Mouse (Mus musculus): ENCODE results near the gene Hbs1l. TPM values are rescaled to one million over a fixed set of nuclear protein-coding genes. Genes with fewer than 3 reads are reported as not detected.

Hbs1l gene
- polyA plus RNA-seq, 1 experiment from 2014 or later = 92.5 TPM

DNA sequence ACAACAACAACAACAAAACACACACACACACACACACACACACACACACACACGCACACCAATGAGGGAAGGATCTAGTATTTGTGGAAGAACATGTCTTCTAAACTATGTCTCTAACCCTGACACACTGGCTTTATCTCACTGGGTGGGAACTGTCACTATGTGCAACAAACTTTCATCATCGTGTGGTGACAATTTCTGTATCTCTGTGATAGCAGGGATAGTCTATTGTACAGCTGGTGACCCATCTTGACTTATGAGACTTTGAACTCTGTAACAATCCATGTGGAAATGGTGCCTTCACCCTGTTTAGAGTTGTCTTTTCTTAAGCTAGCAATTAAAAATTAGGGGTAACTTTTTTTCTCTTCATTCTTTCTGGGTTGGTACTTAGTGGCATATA is 36.1 kb upstream of the Hbs1l start:
- DNase-seq (no peak), ATAC-seq (ENCODE audit: insufficient read depth) (no peak)
- H3K27me3 ChIP-seq (ENCODE audit: insufficient read depth, low read length) = no peaks in the 10 kb centered on the region
- 49% methylated on average over 2 of the region's 2 CpGs for WGBS
- no peak overlapping the region for H3K9ac ChIP-seq
- H3K27ac ChIP-seq (ENCODE audit: low read depth) = no peak overlapping the region
- H3K4me3 ChIP-seq (ENCODE audit: low read depth, low read length) = no peak overlapping the region
- no peak overlapping the region for H3K4me2 ChIP-seq
- H3K36me3 ChIP-seq (ENCODE audit: insufficient read depth) = no peaks in the 10 kb centered on the region
- no peak for TF ChIP-seq CTCF (IDR thresholded peaks at IDR 0.05; ENCODE audit: low read depth)
- H3K9me3 ChIP-seq (ENCODE audit: low read depth, low read length) = no peaks in the 10 kb centered on the region
- H3K4me1 ChIP-seq (ENCODE audit: insufficient read depth) = no peaks in the 10 kb centered on the region

DNA sequence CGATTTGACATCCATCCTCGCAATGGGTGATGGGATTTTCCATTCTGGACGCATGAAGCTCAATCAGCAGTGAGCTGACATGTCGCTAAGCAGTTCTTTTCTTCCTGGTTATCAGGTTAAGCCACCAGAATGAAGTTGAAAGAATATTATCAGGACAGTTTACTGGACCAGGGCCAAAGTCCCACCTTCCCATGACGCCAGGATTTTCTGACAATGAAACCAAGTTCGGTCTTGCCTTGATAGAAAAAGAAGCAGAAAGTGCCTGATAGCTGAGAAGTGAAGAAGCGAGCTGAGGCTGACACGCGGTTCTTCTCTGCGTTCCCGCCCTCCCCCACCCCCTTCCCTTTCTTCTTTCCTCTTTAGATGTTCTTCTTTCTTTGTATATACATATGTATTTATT is 30.6 kb upstream of the Hbs1l start:
- no peaks in the 10 kb centered on the region for H3K4me1 ChIP-seq (ENCODE audit: insufficient read depth)
- no peak overlapping the region for H3K4me2 ChIP-seq
- DNase-seq (peak; percentile 3), ATAC-seq (ENCODE audit: insufficient read depth) (no peak)
- 43% methylated on average over 11 of the region's 11 CpGs for WGBS
- no peak overlapping the region for H3K4me3 ChIP-seq (ENCODE audit: low read depth, low read length)
- TF ChIP-seq CTCF (IDR thresholded peaks at IDR 0.05; ENCODE audit: low read depth) = no peak
- H3K36me3 ChIP-seq (ENCODE audit: insufficient read depth) = no peaks in the 10 kb centered on the region
- no peaks in the 10 kb centered on the region for H3K27me3 ChIP-seq (ENCODE audit: insufficient read depth, low read length)
- no peaks in the 10 kb centered on the region for H3K9me3 ChIP-seq (ENCODE audit: low read depth, low read length)
- H3K27ac ChIP-seq (ENCODE audit: low read depth) = no peak overlapping the region
- no peak overlapping the region for H3K9ac ChIP-seq

DNA sequence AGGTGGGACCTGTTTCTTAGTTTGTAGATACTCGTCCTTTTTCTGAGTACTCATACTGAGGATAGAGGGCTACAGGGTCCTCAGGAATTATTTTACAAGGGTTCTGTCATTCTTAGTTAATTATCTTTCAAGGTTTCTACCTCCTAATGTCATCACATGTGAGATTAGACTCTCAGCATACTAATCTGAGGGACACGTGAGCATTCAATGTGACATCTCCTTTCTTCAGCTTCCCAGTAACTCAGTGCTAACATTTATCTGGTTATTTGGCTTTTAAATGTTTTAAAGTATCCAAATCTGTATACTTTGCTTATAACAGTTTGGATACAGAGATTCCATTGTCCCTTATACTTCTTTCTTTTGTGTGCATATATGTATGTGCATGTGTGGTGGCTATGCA is 28.3 kb upstream of the Hbs1l start:
- no peak overlapping the region for H3K27ac ChIP-seq (ENCODE audit: low read depth)
- no peaks in the 10 kb centered on the region for H3K27me3 ChIP-seq (ENCODE audit: insufficient read depth, low read length)
- 73% methylated on average over 2 of the region's 2 CpGs for WGBS
- H3K4me1 ChIP-seq (ENCODE audit: insufficient read depth) = no peaks in the 10 kb centered on the region
- no peaks in the 10 kb centered on the region for H3K9me3 ChIP-seq (ENCODE audit: low read depth, low read length)
- H3K9ac ChIP-seq = no peak overlapping the region
- ATAC-seq (ENCODE audit: insufficient read depth) (no peak), DNase-seq (no peak)
- no peak for TF ChIP-seq CTCF (IDR thresholded peaks at IDR 0.05; ENCODE audit: low read depth)
- no peak overlapping the region for H3K4me2 ChIP-seq
- no peaks in the 10 kb centered on the region for H3K36me3 ChIP-seq (ENCODE audit: insufficient read depth)
- H3K4me3 ChIP-seq (ENCODE audit: low read depth, low read length) = no peak overlapping the region

DNA sequence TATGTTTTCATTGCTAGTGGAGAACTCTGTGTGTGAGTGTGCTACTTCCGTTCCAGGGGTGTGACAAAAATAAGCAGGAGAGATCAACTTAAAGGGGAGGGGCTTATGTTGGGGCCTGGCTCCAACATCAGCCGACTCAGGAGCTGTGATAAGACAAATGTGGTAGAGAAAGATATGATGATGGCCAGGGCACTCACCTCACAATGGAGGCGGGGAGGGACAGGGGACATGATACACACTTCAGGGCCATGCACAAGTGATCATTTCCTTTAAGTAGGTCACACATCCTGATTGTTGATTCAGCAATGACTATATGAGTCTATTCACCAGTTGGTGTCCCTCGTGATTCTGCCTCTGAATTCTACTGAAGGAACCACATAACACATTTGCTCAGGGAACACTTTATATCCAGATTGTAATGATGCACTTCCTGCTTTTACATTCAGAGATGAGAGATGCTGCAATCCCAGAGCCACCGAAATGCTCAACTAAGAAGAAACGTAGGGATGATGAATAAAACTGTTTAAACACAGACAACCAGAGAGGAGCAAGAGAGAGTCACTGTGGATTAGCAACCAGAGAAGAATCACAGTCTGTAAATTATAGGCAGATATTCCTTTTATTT is 26.9 kb upstream of the Hbs1l start:
- no peak overlapping the region for H3K27ac ChIP-seq (ENCODE audit: low read depth)
- no peaks in the 10 kb centered on the region for H3K36me3 ChIP-seq (ENCODE audit: insufficient read depth)
- H3K4me1 ChIP-seq (ENCODE audit: insufficient read depth) = no peaks in the 10 kb centered on the region
- TF ChIP-seq CTCF (IDR thresholded peaks at IDR 0.05; ENCODE audit: low read depth) = no peak
- no peaks in the 10 kb centered on the region for H3K27me3 ChIP-seq (ENCODE audit: insufficient read depth, low read length)
- no peak overlapping the region for H3K4me2 ChIP-seq
- no peaks in the 10 kb centered on the region for H3K9me3 ChIP-seq (ENCODE audit: low read depth, low read length)
- DNase-seq (no peak), ATAC-seq (ENCODE audit: insufficient read depth) (peak; percentile 38; the same call in 1 of the 2 replicates)
- WGBS = 56% methylated on average over 6 of the region's 6 CpGs
- no peak overlapping the region for H3K9ac ChIP-seq
- no peak overlapping the region for H3K4me3 ChIP-seq (ENCODE audit: low read depth, low read length)

DNA sequence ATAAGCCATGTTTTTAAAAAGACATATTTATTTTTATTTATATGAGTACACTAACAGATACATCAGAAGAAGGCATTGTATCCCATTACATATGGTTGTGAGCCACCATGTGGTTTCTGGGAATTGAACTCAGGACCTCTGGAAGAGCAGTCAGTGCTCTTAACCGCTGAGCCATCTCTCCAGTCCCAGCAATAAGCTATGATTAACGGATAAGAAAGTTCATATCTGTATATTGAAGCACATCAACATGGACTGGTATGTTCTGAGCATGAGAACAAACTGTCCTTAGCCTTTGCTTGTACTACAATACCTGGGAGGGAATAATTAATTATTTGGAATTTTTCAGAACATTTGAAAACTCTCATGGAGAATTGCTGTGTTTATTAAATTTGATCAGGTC is 25.9 kb upstream of the Hbs1l start:
- WGBS = 87% methylated on average over 2 of the region's 2 CpGs
- Histone ChIP-seq H3K4me2 (no peak overlapping the region), H3K36me3 (ENCODE audit: insufficient read depth) (no peaks in the 10 kb centered on the region), H3K27me3 (ENCODE audit: insufficient read depth, low read length) (no peaks in the 10 kb centered on the region), H3K4me1 (ENCODE audit: insufficient read depth) (no peaks in the 10 kb centered on the region), H3K4me3 (ENCODE audit: low read depth, low read length) (no peak overlapping the region), H3K9ac (no peak overlapping the region), H3K27ac (ENCODE audit: low read depth) (no peak overlapping the region), H3K9me3 (ENCODE audit: low read depth, low read length) (no peaks in the 10 kb centered on the region)
- DNase-seq (no peak), ATAC-seq (ENCODE audit: insufficient read depth) (no peak)
- TF ChIP-seq CTCF (IDR thresholded peaks at IDR 0.05; ENCODE audit: low read depth) = no peak

DNA sequence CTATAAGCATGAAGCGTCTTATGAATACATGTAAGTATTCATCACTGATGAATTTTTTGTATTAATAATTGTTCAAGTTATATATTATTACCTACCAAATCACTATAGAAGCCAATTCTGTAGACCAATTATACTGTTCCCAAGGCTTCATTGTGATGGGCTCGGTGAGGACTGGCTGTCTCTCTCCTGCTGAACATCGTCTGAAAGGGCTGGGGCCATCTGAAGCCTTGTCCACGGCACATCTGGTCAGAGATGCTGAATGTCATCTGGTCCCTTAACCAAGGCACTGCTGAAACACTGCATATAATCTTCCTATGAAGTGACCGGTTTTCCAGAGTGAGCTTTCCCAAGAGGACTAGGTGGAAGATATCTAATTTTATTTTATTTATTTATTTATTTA is 24.9 kb upstream of the Hbs1l start:
- Histone ChIP-seq H3K4me3 (ENCODE audit: low read depth, low read length) (no peak overlapping the region), H3K4me2 (no peak overlapping the region), H3K9ac (no peak overlapping the region), H3K9me3 (ENCODE audit: low read depth, low read length) (no peaks in the 10 kb centered on the region), H3K27me3 (ENCODE audit: insufficient read depth, low read length) (no peaks in the 10 kb centered on the region), H3K27ac (ENCODE audit: low read depth) (no peak overlapping the region), H3K4me1 (ENCODE audit: insufficient read depth) (no peaks in the 10 kb centered on the region), H3K36me3 (ENCODE audit: insufficient read depth) (no peaks in the 10 kb centered on the region)
- WGBS = 92% methylated on average over 5 of the region's 5 CpGs
- DNase-seq (no peak), ATAC-seq (ENCODE audit: insufficient read depth) (no peak)
- TF ChIP-seq CTCF (IDR thresholded peaks at IDR 0.05; ENCODE audit: low read depth) = no peak

DNA sequence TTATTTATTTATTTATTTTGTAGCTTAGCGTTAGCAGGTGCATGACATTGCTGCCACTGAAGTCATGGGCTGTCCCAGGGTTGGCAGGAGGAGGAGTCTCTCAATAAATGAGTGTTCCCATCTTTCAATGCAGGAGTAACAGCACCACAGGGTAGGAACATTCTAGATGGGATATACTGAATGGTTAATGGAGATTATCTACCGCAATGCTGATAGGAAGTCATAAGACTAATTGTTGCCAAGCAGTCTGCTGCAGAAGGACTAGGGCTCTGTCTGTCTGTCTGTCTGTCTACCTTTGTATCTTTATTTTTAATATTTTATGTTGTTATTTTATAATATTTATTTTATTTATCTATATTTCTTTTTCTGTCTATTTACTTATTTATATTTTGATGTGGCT is 24.5 kb upstream of the Hbs1l start:
- Histone ChIP-seq H3K36me3 (ENCODE audit: insufficient read depth) (no peaks in the 10 kb centered on the region), H3K4me2 (no peak overlapping the region), H3K9me3 (ENCODE audit: low read depth, low read length) (no peaks in the 10 kb centered on the region), H3K4me3 (ENCODE audit: low read depth, low read length) (no peak overlapping the region), H3K27me3 (ENCODE audit: insufficient read depth, low read length) (no peaks in the 10 kb centered on the region), H3K4me1 (ENCODE audit: insufficient read depth) (no peaks in the 10 kb centered on the region), H3K9ac (no peak overlapping the region), H3K27ac (ENCODE audit: low read depth) (no peak overlapping the region)
- DNase-seq = no peak
- 89% methylated on average over 2 of the region's 2 CpGs for WGBS
- ATAC-seq (ENCODE audit: insufficient read depth) = no peak
- no peak for TF ChIP-seq CTCF (IDR thresholded peaks at IDR 0.05; ENCODE audit: low read depth)

DNA sequence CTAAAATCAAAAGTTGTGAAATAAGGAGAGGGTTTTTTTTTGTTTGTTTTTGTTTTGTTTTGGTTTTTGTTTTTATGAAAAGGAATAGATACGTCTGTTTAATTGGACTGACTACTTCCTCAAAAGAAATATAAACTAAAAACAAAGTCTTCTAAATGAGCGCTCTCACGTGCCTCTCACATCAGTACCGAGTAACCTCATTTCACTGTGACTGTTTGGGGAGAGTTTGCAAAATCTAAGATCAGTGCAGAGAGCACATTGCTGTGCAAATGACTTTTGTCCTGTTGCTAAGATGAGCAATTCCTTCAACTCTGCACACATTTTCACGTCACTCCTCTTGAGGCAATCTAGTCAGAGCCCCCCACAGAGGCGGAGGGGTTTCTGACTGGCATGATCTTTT is 24.0 kb upstream of the Hbs1l start:
- no peaks in the 10 kb centered on the region for H3K36me3 ChIP-seq (ENCODE audit: insufficient read depth)
- no peak overlapping the region for H3K4me2 ChIP-seq
- no peak for TF ChIP-seq CTCF (IDR thresholded peaks at IDR 0.05; ENCODE audit: low read depth)
- H3K9me3 ChIP-seq (ENCODE audit: low read depth, low read length) = no peaks in the 10 kb centered on the region
- no peak overlapping the region for H3K27ac ChIP-seq (ENCODE audit: low read depth)
- ATAC-seq (ENCODE audit: insufficient read depth) = no peak
- H3K4me1 ChIP-seq (ENCODE audit: insufficient read depth) = no peaks in the 10 kb centered on the region
- 59% methylated on average over 6 of the region's 6 CpGs for WGBS
- no peak for DNase-seq
- no peak overlapping the region for H3K9ac ChIP-seq
- no peak overlapping the region for H3K4me3 ChIP-seq (ENCODE audit: low read depth, low read length)
- no peaks in the 10 kb centered on the region for H3K27me3 ChIP-seq (ENCODE audit: insufficient read depth, low read length)

Measured in lung, embryonic 14.5 days (tissue).